Mouse (Mus musculus) forebrain, embryonic 14.5 days (tissue): ENCODE results near the gene Myo9b. TPM values are rescaled to one million over a fixed set of nuclear protein-coding genes. Genes with fewer than 3 reads are reported as not detected.
"Not testable (repeated sequence)": the region's sequence is repeated elsewhere in the genome, so short reads cannot be mapped to it uniquely, and the experiment has no call there.

ENCODE experiments used
- ATAC-seq: fragments of 200-750 bp; cut with Nextera tagmentation; 2 replicates; pipeline ENCODE4 v1.8.0; 2017; ENCODE audit warnings: mild to moderate bottlenecking, moderate library complexity
- DNase-seq: peaks from one replicate; pipeline ENCODE4 v3.0.0-alpha.2; 2015; ENCODE audit warnings: low spot score
- H3K27ac ChIP-seq: fragments of 300-500 bp; sonication (generic); 2 replicates; pipeline ENCODE4 v1.5.1; 2014; ENCODE audit warnings: low read depth, mild to moderate bottlenecking, control low read depth, low read length, moderate library complexity
- H3K27me3 ChIP-seq: fragments of 300-500 bp; sonication (generic); replicated peaks from 2 replicates; pipeline ENCODE4 v1.6.1; 2014; ENCODE audit warnings: low read length, control low read depth, mixed read lengths; ENCODE audit not compliant: control insufficient read depth, insufficient read depth
- H3K36me3 ChIP-seq: fragments of 300-500 bp; sonication (generic); 2 replicates; pipeline ENCODE4 v1.6.1; 2014; ENCODE audit warnings: low read length, control low read depth; ENCODE audit not compliant: control insufficient read depth, insufficient read depth
- H3K4me1 ChIP-seq: fragments of 300-500 bp; sonication (generic); 2 replicates; pipeline ENCODE4 v1.6.1; 2014; ENCODE audit warnings: antibody characterized with exemption, low read length, control low read depth; ENCODE audit not compliant: control insufficient read depth, insufficient read depth
- H3K4me2 ChIP-seq: fragments of 300-500 bp; sonication (generic); 2 replicates; pipeline ENCODE4 v1.6.1; 2014; ENCODE audit warnings: mild to moderate bottlenecking, control low read depth, low read length
- H3K4me3 ChIP-seq: fragments of 300-500 bp; sonication (generic); 2 replicates; pipeline ENCODE4 v1.5.1; 2014; ENCODE audit warnings: low read depth, low read length, control low read depth
- H3K9ac ChIP-seq: fragments of 300-500 bp; sonication (generic); 2 replicates; pipeline ENCODE4 v1.6.1; 2014; ENCODE audit warnings: mild to moderate bottlenecking, low read length, control low read depth, moderate library complexity
- H3K9me3 ChIP-seq: fragments of 300-500 bp; sonication (generic); replicated peaks from 2 replicates; pipeline ENCODE4 v1.6.1; 2016; ENCODE audit warnings: low read length, control low read depth, mixed read lengths; ENCODE audit not compliant: control insufficient read depth
- WGBS: fragments of 180-500 bp; shearing (Covaris S2); extraction: QIAGEN DNeasy Blood & Tissue Kit; methylation state at CpG from one replicate; pipeline ENCODE4 v1.1.7; 2014; 5-methylcytosine and 5-hydroxymethylcytosine counted together
- polyA plus RNA-seq: library from polyadenylated mRNA; unstranded; fragments of >200 nt; fragmentation: Nextera tagmentation; extraction: Ambion mirVana; gene quantifications from 2 replicates; pipeline ENCODE4 v1.2.1, GENCODE M21; 2014

Myo9b gene
- 11.8 and 13.0 TPM in 2 replicates for polyA plus RNA-seq

GRCm38 (mm10) chr8:71272286-71273150, at the start of gene Myo9b, which contains the start of gene Haus8:
Myo9b (plus strand) TSS chr8:71272714.
Haus8 (minus strand) TSS chr8:71272934.
- Histone ChIP-seq H3K36me3 (no peaks in the 10 kb centered on the region), H3K27me3 (no peaks in the 10 kb centered on the region), H3K27ac (peak within 1 kb of the TSS; percentile 63), H3K9ac (peak within 1 kb of the TSS; percentile 77), H3K9me3 (no peaks in the 10 kb centered on the region), H3K4me2 (peak within 1 kb of the TSS; percentile 80), H3K4me3 (peak within 1 kb of the TSS; percentile 78), H3K4me1 (peaks cover 10% of the 10 kb centered on the region)
- under 1% methylated on average over 81 of the region's 84 CpGs for WGBS
- DNase-seq (peak; percentile 98), ATAC-seq (peak; percentile 97)

- 46% methylated on average over 2 of the region's 2 CpGs for WGBS
- Histone ChIP-seq H3K27me3 (no peaks in the 10 kb centered on the region), H3K36me3 (no peaks in the 10 kb centered on the region), H3K9me3 (no peaks in the 10 kb centered on the region), H3K4me3 (no peak overlapping the region), H3K4me2 (no peak overlapping the region), H3K27ac (no peak overlapping the region), H3K9ac (no peak overlapping the region), H3K4me1 (no peaks in the 10 kb centered on the region)
- ATAC-seq (no peak), DNase-seq (peak; percentile 13)
These were observed 48.0 kb upstream of the Myo9b start for GRCm38 (mm10) chr8:71224560-71224959.

- no peaks in the 10 kb centered on the region for H3K27me3 ChIP-seq
- 88% methylated on average over 2 of the region's 2 CpGs for WGBS
- H3K4me3 ChIP-seq = no peak overlapping the region
- no peaks in the 10 kb centered on the region for H3K4me1 ChIP-seq
- H3K9ac ChIP-seq = no peak overlapping the region
- H3K4me2 ChIP-seq = no peak overlapping the region
- H3K27ac ChIP-seq = no peak overlapping the region
- no peak for ATAC-seq
- no peaks in the 10 kb centered on the region for H3K36me3 ChIP-seq
- no peaks in the 10 kb centered on the region for H3K9me3 ChIP-seq
- no peak for DNase-seq
These were observed 29.8 kb upstream of the Myo9b start for GRCm38 (mm10) chr8:71242757-71243156.

GRCm38 (mm10) chr8:71248203-71248602, 24.3 kb upstream of the Myo9b start:
- no peak for DNase-seq
- 82% methylated on average over 1 of the region's 1 CpGs for WGBS
- H3K9me3 ChIP-seq = no peaks in the 10 kb centered on the region

GRCm38 (mm10) chr8:71256545-71257232, 15.8 kb upstream of the Myo9b start:
- H3K9ac ChIP-seq = no peak overlapping the region
- no peak overlapping the region for H3K4me3 ChIP-seq
- 97% methylated on average over 3 of the region's 3 CpGs for WGBS
- no peaks in the 10 kb centered on the region for H3K9me3 ChIP-seq
- DNase-seq (no peak), ATAC-seq (no peak)
- no peaks in the 10 kb centered on the region for H3K4me1 ChIP-seq
- peaks cover 50% of the 10 kb centered on the region for H3K36me3 ChIP-seq
- H3K4me2 ChIP-seq = no peak overlapping the region
- no peaks in the 10 kb centered on the region for H3K27me3 ChIP-seq
- no peak overlapping the region for H3K27ac ChIP-seq

More at GRCm38 (mm10) chr8:71248203-71248602, 24.3 kb upstream of the Myo9b start:
- Histone ChIP-seq H3K4me3 (no peak overlapping the region), H3K9ac (no peak overlapping the region), H3K4me1 (no peaks in the 10 kb centered on the region), H3K27me3 (no peaks in the 10 kb centered on the region), H3K36me3 (peaks cover 18% of the 10 kb centered on the region), H3K4me2 (no peak overlapping the region), H3K27ac (no peak overlapping the region)
- ATAC-seq = no peak

- Histone ChIP-seq H3K36me3 (peaks cover 24% of the 10 kb centered on the region), H3K4me3 (no peak overlapping the region), H3K27me3 (no peaks in the 10 kb centered on the region), H3K9ac (no peak overlapping the region), H3K4me1 (no peaks in the 10 kb centered on the region), H3K9me3 (no peaks in the 10 kb centered on the region), H3K4me2 (no peak overlapping the region), H3K27ac (no peak overlapping the region)
- ATAC-seq (no peak), DNase-seq (no peak)
These were observed 11.3 kb upstream of the Myo9b start for GRCm38 (mm10) chr8:71261234-71261633.

GRCm38 (mm10) chr8:71267690-71268089, 4.8 kb upstream of the Myo9b start:
- Histone ChIP-seq H3K4me3 (no peak overlapping the region), H3K27ac (no peak overlapping the region), H3K4me2 (no peak overlapping the region), H3K9ac (no peak overlapping the region), H3K9me3 (no peaks in the 10 kb centered on the region), H3K36me3 (peaks cover 3% of the 10 kb centered on the region; the same call in 1 of the 2 replicates), H3K4me1 (0 out of 2 replicates have a peak, but pooled peaks cover 4% of the 10 kb centered on the region), H3K27me3 (no peaks in the 10 kb centered on the region)
- ATAC-seq = no peak
- DNase-seq = no peak
- 98% methylated on average over 2 of the region's 2 CpGs for WGBS

- not testable (repeated sequence) for DNase-seq, ATAC-seq
- 95% methylated on average over 6 of the region's 6 CpGs for WGBS
These were observed 4.2 kb upstream of the Myo9b start for GRCm38 (mm10) chr8:71268286-71268685.

More at GRCm38 (mm10) chr8:71268286-71268685, 4.2 kb upstream of the Myo9b start:
- not testable (repeated sequence) for H3K27me3 ChIP-seq, H3K4me3 ChIP-seq, H3K36me3 ChIP-seq, H3K4me1 ChIP-seq, H3K9ac ChIP-seq, H3K4me2 ChIP-seq, H3K27ac ChIP-seq, H3K9me3 ChIP-seq
